Mouse (Mus musculus): ENCODE results near the gene Slc6a17. TPM values are rescaled to one million over a fixed set of nuclear protein-coding genes. Genes with fewer than 3 reads are reported as not detected.
A peak's percentile ranks its signal among the peaks of the same experiment; 100 is the strongest.

Gene Slc6a17
- polyA plus RNA-seq, 1 experiment = 16.0 TPM

DNA sequence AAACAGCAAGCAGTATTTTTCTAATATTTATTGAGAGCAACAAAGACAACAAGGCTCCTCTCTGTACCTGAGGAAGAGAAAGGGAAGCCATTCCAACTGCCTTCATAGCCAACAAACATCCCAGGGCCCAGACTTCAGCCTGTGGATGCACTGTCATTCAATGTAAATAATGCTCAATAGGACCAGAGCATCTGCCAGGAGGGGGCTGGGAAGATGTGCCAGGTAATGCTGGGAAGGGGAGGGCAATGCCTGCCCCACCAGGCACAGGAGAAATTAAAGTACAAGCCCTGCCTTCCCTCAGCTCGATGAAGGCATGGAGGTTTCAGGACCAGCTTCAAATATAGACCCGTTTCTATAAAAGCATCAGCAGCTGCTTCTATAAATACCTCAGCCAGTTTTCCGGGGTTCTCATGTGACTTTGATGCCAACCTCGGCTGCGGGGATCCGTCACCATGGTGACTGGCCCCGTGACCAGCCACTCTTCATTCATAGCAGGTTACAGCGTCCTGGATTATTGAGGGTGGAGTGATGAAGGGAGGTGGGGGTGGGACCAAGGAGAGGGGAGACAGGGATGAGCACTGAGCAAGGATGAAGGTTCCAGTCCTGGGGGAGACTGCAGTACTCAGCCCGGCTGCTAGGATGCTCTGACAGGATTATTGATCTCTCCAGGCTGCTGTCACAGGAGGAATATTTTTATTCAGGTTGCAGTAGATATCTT is 10.7 kb upstream of the Slc6a17 start:
- DNase-seq = peak; percentile 10
- Histone ChIP-seq H3K27ac (ENCODE audit: insufficient read depth, low read depth, low read length) (no peak overlapping the region), H3K4me1 (ENCODE audit: control insufficient read depth, insufficient read depth, low read length) (no peaks in the 10 kb centered on the region), H3K36me3 (ENCODE audit: control insufficient read depth, insufficient read depth, low read length) (no peaks in the 10 kb centered on the region), H3K27me3 (replicated peaks; ENCODE audit: control insufficient read depth, insufficient read depth, low read length) (no peaks in the 10 kb centered on the region), H3K4me3 (ENCODE audit: insufficient read depth, low read depth, low read length) (no peak overlapping the region)
- 22% methylated on average over 9 of the region's 9 CpGs for WGBS
- no peak for TF ChIP-seq CTCF (conservative IDR thresholded peaks at IDR 0.05; ENCODE audit: insufficient read depth, insufficient read length, low read depth, low read length)
- no peak for TF ChIP-seq POLR2A (IDR thresholded peaks at IDR 0.05; ENCODE audit: low read depth, low read length)

GRCm38 (mm10) chr3:107524547-107524946 is 6.7 kb upstream of the Slc6a17 start:
- Histone ChIP-seq H3K27ac (ENCODE audit: insufficient read depth, low read depth, low read length) (no peak overlapping the region), H3K4me1 (ENCODE audit: control insufficient read depth, insufficient read depth, low read length) (no peaks in the 10 kb centered on the region), H3K36me3 (ENCODE audit: control insufficient read depth, insufficient read depth, low read length) (no peaks in the 10 kb centered on the region), H3K27me3 (replicated peaks; ENCODE audit: control insufficient read depth, insufficient read depth, low read length) (no peaks in the 10 kb centered on the region), H3K4me3 (ENCODE audit: insufficient read depth, low read depth, low read length) (no peak overlapping the region)
- WGBS = 74% methylated on average over 6 of the region's 6 CpGs
- no peak for DNase-seq
- TF ChIP-seq POLR2A (IDR thresholded peaks at IDR 0.05; ENCODE audit: low read depth, low read length) = no peak
- no peak for TF ChIP-seq CTCF (conservative IDR thresholded peaks at IDR 0.05; ENCODE audit: insufficient read depth, insufficient read length, low read depth, low read length)

- Histone ChIP-seq H3K27me3 (replicated peaks; ENCODE audit: control insufficient read depth, insufficient read depth, low read length) (no peaks in the 10 kb centered on the region), H3K4me1 (ENCODE audit: control insufficient read depth, insufficient read depth, low read length) (no peaks in the 10 kb centered on the region), H3K4me3 (ENCODE audit: insufficient read depth, low read depth, low read length) (no peak overlapping the region), H3K36me3 (ENCODE audit: control insufficient read depth, insufficient read depth, low read length) (no peaks in the 10 kb centered on the region), H3K27ac (ENCODE audit: insufficient read depth, low read depth, low read length) (no peak overlapping the region)
- no peak for DNase-seq
- 78% methylated on average over 5 of the region's 5 CpGs for WGBS
- TF ChIP-seq CTCF (conservative IDR thresholded peaks at IDR 0.05; ENCODE audit: insufficient read depth, insufficient read length, low read depth, low read length) (no peak), POLR2A (IDR thresholded peaks at IDR 0.05; ENCODE audit: low read depth, low read length) (no peak)
Observed at GRCm38 (mm10) chr3:107520931-107521330, 3.1 kb upstream of the Slc6a17 start.

DNA sequence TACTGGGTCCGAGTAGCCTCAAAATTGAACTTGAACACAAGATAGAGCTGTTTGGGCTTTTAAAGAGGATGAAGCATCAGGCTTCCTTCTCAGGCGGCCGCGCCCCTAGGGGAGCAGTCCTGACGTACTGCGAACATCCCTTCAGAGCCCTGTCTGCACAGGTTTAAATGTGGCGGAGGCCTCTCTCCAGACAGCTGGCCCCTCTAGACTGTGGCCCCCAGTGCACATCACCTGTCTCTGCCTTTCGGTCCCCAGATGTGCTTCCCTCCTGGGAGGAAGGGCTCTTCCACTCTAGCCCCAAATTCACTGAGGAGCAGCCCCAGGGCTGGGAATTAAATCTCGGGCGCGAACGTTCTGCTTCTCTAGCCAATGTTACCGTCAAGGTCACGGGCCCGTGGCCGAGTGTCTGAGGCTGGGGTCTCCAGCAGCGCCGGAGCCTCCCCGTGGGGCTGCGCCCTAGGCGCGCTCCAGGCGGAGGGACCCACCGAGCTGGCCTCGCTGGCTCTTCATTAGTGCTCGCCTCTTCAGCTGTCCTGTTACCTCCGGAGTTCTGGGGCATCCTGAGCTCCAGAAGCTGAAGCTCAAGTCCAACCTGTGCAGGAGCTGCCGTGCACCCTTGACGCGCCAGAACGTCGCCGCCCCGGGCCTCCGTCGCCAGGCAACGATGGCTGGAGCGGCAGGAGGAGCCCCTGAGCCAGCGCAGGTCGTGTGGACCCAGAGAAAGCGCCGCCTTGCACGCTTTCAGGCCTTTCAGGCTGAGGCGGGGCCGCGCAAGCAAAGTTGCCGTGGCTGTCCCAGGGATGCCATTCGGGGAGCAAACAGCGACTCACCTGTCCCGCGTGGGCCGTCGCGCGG is 815 bp downstream of the Slc6a17 start:
- peak overlapping the region; percentile 61 for H3K4me3 ChIP-seq (ENCODE audit: insufficient read depth, low read depth, low read length)
- H3K36me3 ChIP-seq (ENCODE audit: control insufficient read depth, insufficient read depth, low read length) = no peaks in the 10 kb centered on the region
- WGBS = 11% methylated on average over 55 of the region's 55 CpGs
- H3K27ac ChIP-seq (ENCODE audit: insufficient read depth, low read depth, low read length) = peak overlapping the region; percentile 42
- TF ChIP-seq POLR2A (IDR thresholded peaks at IDR 0.05; ENCODE audit: low read depth, low read length) (no peak), CTCF (conservative IDR thresholded peaks at IDR 0.05; ENCODE audit: insufficient read depth, insufficient read length, low read depth, low read length) (no peak)
- DNase-seq = peak; percentile 42
- H3K4me1 ChIP-seq (ENCODE audit: control insufficient read depth, insufficient read depth, low read length) = no peaks in the 10 kb centered on the region
- H3K27me3 ChIP-seq (replicated peaks; ENCODE audit: control insufficient read depth, insufficient read depth, low read length) = no peaks in the 10 kb centered on the region

DNA sequence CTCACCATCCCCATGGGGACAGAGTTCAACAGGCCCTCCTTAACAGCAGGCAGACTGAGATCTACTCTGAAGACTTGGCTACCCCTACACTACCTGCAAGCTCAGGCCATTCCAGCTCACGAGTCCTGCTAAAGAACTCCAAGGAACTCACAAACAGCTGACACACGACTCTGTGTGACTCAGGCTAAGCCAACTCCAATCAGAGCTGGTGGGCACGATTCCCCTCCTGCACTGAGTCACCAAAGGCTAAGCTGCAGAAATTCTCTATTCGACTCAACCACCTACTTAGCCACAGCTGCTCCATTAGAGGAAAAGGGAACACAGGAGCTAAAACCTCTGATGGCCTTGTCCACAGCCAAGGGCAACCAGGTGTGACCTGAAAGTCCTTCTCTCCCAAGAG is 1.8 kb downstream of the Slc6a17 start:
- TF ChIP-seq POLR2A (IDR thresholded peaks at IDR 0.05; ENCODE audit: low read depth, low read length) = no peak
- H3K27me3 ChIP-seq (replicated peaks; ENCODE audit: control insufficient read depth, insufficient read depth, low read length) = no peaks in the 10 kb centered on the region
- 72% methylated on average over 4 of the region's 4 CpGs for WGBS

GRCm38 (mm10) chr3:107511416-107511815 is 6.4 kb downstream of the Slc6a17 start:
- WGBS = 57% methylated on average over 3 of the region's 3 CpGs
- TF ChIP-seq CTCF (conservative IDR thresholded peaks at IDR 0.05; ENCODE audit: insufficient read depth, insufficient read length, low read depth, low read length) = no peak
- no peak for TF ChIP-seq POLR2A (IDR thresholded peaks at IDR 0.05; ENCODE audit: low read depth, low read length)
- no peak for DNase-seq
- Histone ChIP-seq H3K27me3 (replicated peaks; ENCODE audit: control insufficient read depth, insufficient read depth, low read length) (no peaks in the 10 kb centered on the region), H3K4me3 (ENCODE audit: insufficient read depth, low read depth, low read length) (no peak overlapping the region), H3K36me3 (ENCODE audit: control insufficient read depth, insufficient read depth, low read length) (no peaks in the 10 kb centered on the region), H3K27ac (ENCODE audit: insufficient read depth, low read depth, low read length) (no peak overlapping the region), H3K4me1 (ENCODE audit: control insufficient read depth, insufficient read depth, low read length) (peaks cover 7% of the 10 kb centered on the region; the same call in 1 of the 2 replicates)

More for the DNA sequence above, 1.8 kb downstream of the Slc6a17 start:
- no peaks in the 10 kb centered on the region for H3K36me3 ChIP-seq (ENCODE audit: control insufficient read depth, insufficient read depth, low read length)
- no peak overlapping the region for H3K27ac ChIP-seq (ENCODE audit: insufficient read depth, low read depth, low read length)
- no peak overlapping the region for H3K4me3 ChIP-seq (ENCODE audit: insufficient read depth, low read depth, low read length)
- no peak for DNase-seq
- H3K4me1 ChIP-seq (ENCODE audit: control insufficient read depth, insufficient read depth, low read length) = no peaks in the 10 kb centered on the region

GRCm38 (mm10) chr3:107508696-107509095 is 9.1 kb downstream of the Slc6a17 start:
- WGBS = 61% methylated on average over 8 of the region's 8 CpGs
- peaks cover 16% of the 10 kb centered on the region for H3K4me1 ChIP-seq (ENCODE audit: control insufficient read depth, insufficient read depth, low read length)

More at GRCm38 (mm10) chr3:107508696-107509095, 9.1 kb downstream of the Slc6a17 start:
- peak; percentile 19 for DNase-seq
- Histone ChIP-seq H3K4me3 (ENCODE audit: insufficient read depth, low read depth, low read length) (no peak overlapping the region), H3K27ac (ENCODE audit: insufficient read depth, low read depth, low read length) (no peak overlapping the region), H3K36me3 (ENCODE audit: control insufficient read depth, insufficient read depth, low read length) (no peaks in the 10 kb centered on the region), H3K27me3 (replicated peaks; ENCODE audit: control insufficient read depth, insufficient read depth, low read length) (no peaks in the 10 kb centered on the region)
- TF ChIP-seq CTCF (conservative IDR thresholded peaks at IDR 0.05; ENCODE audit: insufficient read depth, insufficient read length, low read depth, low read length) (no peak), POLR2A (IDR thresholded peaks at IDR 0.05; ENCODE audit: low read depth, low read length) (no peak)
